Mouse (Mus musculus) liver, adult (tissue): ENCODE results near the gene 2010109A12Rik.
A peak's percentile ranks its signal among the peaks of the same experiment; 100 is the strongest.

ENCODE experiments used
- GATA4 ChIP-seq: IDR thresholded peaks from 2 replicates; pipeline ENCODE4 v1.6.1; 2014; ENCODE audit warnings: mild to moderate bottlenecking, low read length; ENCODE audit not compliant: insufficient replicate concordance

2010109A12Rik gene

GRCm38 (mm10) chr5:93218375-93218774, 12.1 kb downstream of the 2010109A12Rik start:
- no peak for TF ChIP-seq GATA4

- no peak for TF ChIP-seq GATA4
Observed at GRCm38 (mm10) chr5:93221661-93222060, 15.3 kb downstream of the 2010109A12Rik start.

GRCm38 (mm10) chr5:93224549-93224948, 18.2 kb downstream of the 2010109A12Rik start:
- no peak for TF ChIP-seq GATA4

DNA sequence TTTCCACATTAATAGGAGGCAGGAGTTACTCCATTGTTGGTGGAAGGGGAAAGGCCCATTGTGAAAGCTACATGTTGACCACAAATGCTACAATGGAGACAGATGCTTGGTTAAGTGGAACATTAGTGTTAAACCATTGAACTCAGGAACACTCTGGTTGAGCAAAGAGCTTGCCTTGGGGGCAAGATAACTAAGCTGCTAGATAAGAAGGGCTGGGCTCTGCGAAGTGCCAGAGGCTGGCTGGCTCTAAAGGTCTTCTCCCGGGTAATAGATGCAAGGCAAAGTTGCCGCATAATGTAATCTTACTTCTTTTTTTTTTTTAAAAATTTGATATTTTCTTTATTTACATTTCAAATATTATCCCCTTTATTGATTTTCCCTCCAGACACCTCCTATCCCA, 20.8 kb downstream of the 2010109A12Rik start:
- TF ChIP-seq GATA4: no peak

DNA sequence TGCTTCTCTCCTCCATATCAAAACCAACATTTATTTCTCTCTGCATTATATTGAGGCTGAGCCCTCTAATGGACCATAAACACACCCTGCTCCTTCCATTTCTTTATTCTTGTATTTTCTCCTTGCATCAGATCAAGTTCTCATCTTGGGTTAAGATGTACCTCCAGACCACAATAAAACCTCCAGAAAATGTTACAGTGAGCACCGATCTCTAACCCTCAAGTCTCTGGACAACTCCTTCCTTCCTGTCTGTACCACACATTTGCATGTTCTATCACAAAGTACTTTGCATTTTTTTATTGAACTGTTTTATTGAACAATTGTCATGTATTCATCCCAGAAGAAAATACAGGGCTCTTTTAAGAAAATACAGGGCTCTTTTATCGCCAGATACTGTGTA, 23.2 kb downstream of the 2010109A12Rik start:
- TF ChIP-seq GATA4: no peak

GRCm38 (mm10) chr5:93231721-93232120, 25.4 kb downstream of the 2010109A12Rik start:
- no peak for TF ChIP-seq GATA4

- no peak for TF ChIP-seq GATA4
Observed at GRCm38 (mm10) chr5:93232838-93233237, 26.5 kb downstream of the 2010109A12Rik start.

GRCm38 (mm10) chr5:93234130-93234529, 27.8 kb downstream of the 2010109A12Rik start:
- no peak for TF ChIP-seq GATA4

- TF ChIP-seq GATA4: no peak
Observed at GRCm38 (mm10) chr5:93234605-93235004, 28.3 kb downstream of the 2010109A12Rik start.

GRCm38 (mm10) chr5:93235888-93236287, 29.6 kb downstream of the 2010109A12Rik start:
- no peak for TF ChIP-seq GATA4

DNA sequence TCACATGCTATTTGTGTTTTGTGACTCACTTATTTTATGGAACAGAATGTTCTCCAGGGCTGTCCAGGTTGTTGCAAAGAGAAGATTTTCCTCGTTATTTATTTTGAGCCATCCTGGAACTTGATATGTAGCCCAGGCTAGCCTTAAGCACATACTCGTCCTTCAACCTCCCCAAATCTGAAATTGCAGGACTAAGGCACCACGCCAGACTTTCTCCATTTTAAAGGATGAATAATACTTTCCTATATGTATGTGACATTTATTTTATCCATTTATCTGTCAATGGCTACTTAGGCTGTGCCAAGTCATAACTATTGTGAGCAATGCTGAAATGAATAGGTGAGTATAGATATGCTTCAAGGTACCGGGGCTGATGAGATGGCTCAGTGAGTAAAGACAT, 30.2 kb downstream of the 2010109A12Rik start:
- TF ChIP-seq GATA4: no peak

DNA sequence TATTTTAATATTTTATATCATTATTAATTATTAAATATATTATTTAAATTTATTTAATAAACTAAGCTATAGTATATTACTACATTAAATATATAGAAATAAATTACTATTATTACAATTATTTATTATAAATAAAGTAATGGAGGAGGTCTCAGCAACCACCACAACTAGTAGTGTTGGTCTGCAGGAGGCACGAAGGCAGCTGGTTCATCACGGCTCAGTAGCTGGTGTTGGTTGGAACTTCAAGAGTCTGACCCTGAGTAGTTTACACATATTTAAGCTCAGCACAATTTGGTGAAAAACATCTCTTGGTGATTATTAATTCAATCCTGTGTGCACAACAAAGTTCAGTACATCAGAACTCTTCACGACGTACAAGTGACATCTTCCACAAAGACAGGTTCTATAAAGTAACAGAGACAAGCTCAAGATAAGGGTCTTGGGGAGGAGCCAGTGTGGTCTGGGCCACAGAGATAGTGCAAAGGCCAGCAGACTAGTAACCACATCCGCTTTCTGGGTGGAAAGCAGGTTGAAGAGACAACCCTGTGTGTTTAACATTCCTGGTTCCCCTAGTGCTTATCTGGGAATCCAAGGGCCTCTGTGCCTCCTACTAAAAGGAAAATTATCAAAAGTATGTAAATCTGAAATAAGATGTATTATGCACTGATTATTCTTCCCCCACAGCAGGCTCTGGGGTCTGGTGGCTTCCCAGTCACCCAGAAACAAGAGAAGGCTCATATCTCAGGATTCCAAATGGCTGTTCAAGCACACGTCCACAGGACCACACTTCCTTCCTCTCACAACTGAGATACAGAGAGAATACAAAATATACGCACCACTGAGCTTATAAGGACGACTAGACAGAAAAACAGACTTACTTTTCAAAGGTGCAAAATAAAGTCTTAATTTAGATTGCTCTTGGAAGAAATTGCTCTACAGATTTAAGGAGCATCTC, 33.5 kb downstream of the 2010109A12Rik start:
- TF ChIP-seq GATA4: no peak

DNA sequence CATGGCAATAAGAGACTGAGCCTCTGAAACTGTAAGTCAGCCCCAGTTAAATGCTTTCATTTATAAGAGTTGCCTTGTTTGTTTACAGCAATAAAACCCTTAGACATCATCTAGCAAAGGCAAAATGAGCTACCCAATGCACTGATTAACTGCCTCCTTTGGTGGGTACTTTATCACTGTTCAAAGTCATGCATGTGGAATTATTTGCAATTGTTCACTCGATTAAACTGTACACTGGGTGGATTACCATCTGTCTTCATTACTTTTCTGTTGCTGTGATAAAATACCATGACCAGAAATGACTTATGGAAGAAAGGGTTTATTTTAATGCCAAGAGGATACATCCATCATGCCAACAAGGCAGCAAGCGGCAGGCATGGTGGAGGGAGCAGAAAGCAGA, 39.0 kb downstream of the 2010109A12Rik start:
- no peak for TF ChIP-seq GATA4

GRCm38 (mm10) chr5:93249940-93250578, 43.7 kb downstream of the 2010109A12Rik start:
- no peak for TF ChIP-seq GATA4

GRCm38 (mm10) chr5:93251001-93251760, 44.9 kb downstream of the 2010109A12Rik start:
- peak; percentile 41; the same call in 1 of the 2 replicates for TF ChIP-seq GATA4
